Mouse (Mus musculus): Measurements from ENCODE around the gene Wdr1. TPM values are rescaled to one million over a fixed set of nuclear protein-coding genes. Genes with fewer than 3 reads are reported as not detected.

Wdr1 gene
- polyA plus RNA-seq, 1 experiment from 2014 or later = 143 TPM

GRCm38 (mm10) chr5:38543496-38544217, 19.4 kb downstream of the Wdr1 start:
- no peaks in the 10 kb centered on the region for H3K4me1 ChIP-seq (replicated peaks)
- H3K36me3 ChIP-seq = peaks cover 100% of the 10 kb centered on the region
- no peak overlapping the region for H3K27ac ChIP-seq
- H3K27me3 ChIP-seq = no peaks in the 10 kb centered on the region
- H3K4me3 ChIP-seq (replicated peaks) = no peak overlapping the region
- no peak overlapping the region for H3K9ac ChIP-seq (replicated peaks)
- no peaks in the 10 kb centered on the region for H3K9me3 ChIP-seq
- ATAC-seq = no peak
- no peak overlapping the region for H3K4me2 ChIP-seq (replicated peaks)
- 94% methylated on average over 4 of the region's 4 CpGs for WGBS

GRCm38 (mm10) chr5:38541728-38542127, 21.3 kb downstream of the Wdr1 start:
- H3K4me3 ChIP-seq (replicated peaks) = no peak overlapping the region
- H3K9ac ChIP-seq (replicated peaks) = no peak overlapping the region
- H3K27me3 ChIP-seq = no peaks in the 10 kb centered on the region
- H3K36me3 ChIP-seq = peaks cover 100% of the 10 kb centered on the region
- no peak overlapping the region for H3K27ac ChIP-seq
- H3K4me1 ChIP-seq (replicated peaks) = no peaks in the 10 kb centered on the region
- ATAC-seq = no peak
- H3K4me2 ChIP-seq (replicated peaks) = no peak overlapping the region
- 94% methylated on average over 3 of the region's 3 CpGs for WGBS
- no peaks in the 10 kb centered on the region for H3K9me3 ChIP-seq

- H3K9ac ChIP-seq (replicated peaks) = no peak overlapping the region
- no peak for ATAC-seq
- H3K27ac ChIP-seq = no peak overlapping the region
- H3K36me3 ChIP-seq = peaks cover 100% of the 10 kb centered on the region
- no peaks in the 10 kb centered on the region for H3K9me3 ChIP-seq
- 93% methylated on average over 1 of the region's 1 CpGs for WGBS
- no peaks in the 10 kb centered on the region for H3K27me3 ChIP-seq
- no peak overlapping the region for H3K4me3 ChIP-seq (replicated peaks)
- no peaks in the 10 kb centered on the region for H3K4me1 ChIP-seq (replicated peaks)
- no peak overlapping the region for H3K4me2 ChIP-seq (replicated peaks)
Measured at GRCm38 (mm10) chr5:38540898-38541297, 22.1 kb downstream of the Wdr1 start.

GRCm38 (mm10) chr5:38538508-38538907, 24.5 kb downstream of the Wdr1 start:
- no peak overlapping the region for H3K27ac ChIP-seq

GRCm38 (mm10) chr5:38537845-38538244, 25.2 kb downstream of the Wdr1 start:
- no peaks in the 10 kb centered on the region for H3K4me1 ChIP-seq (replicated peaks)
- no peaks in the 10 kb centered on the region for H3K27me3 ChIP-seq
- H3K9ac ChIP-seq (replicated peaks) = no peak overlapping the region
- ATAC-seq = no peak
- no peak overlapping the region for H3K4me2 ChIP-seq (replicated peaks)
- H3K36me3 ChIP-seq = peaks cover 98% of the 10 kb centered on the region
- no peaks in the 10 kb centered on the region for H3K9me3 ChIP-seq
- WGBS = 91% methylated on average over 4 of the region's 4 CpGs
- no peak overlapping the region for H3K27ac ChIP-seq
- H3K4me3 ChIP-seq (replicated peaks) = no peak overlapping the region

More at GRCm38 (mm10) chr5:38538508-38538907, 24.5 kb downstream of the Wdr1 start:
- peaks cover 100% of the 10 kb centered on the region for H3K36me3 ChIP-seq
- no peak overlapping the region for H3K9ac ChIP-seq (replicated peaks)
- no peak for ATAC-seq
- H3K4me2 ChIP-seq (replicated peaks) = no peak overlapping the region
- H3K4me3 ChIP-seq (replicated peaks) = no peak overlapping the region
- no peaks in the 10 kb centered on the region for H3K4me1 ChIP-seq (replicated peaks)
- no peaks in the 10 kb centered on the region for H3K9me3 ChIP-seq
- no peaks in the 10 kb centered on the region for H3K27me3 ChIP-seq
- WGBS = 84% methylated on average over 8 of the region's 8 CpGs

GRCm38 (mm10) chr5:38536822-38537221, 26.2 kb downstream of the Wdr1 start:
- H3K4me2 ChIP-seq (replicated peaks) = no peak overlapping the region
- no peak overlapping the region for H3K27ac ChIP-seq
- H3K27me3 ChIP-seq = no peaks in the 10 kb centered on the region
- 96% methylated on average over 3 of the region's 3 CpGs for WGBS
- H3K9ac ChIP-seq (replicated peaks) = no peak overlapping the region
- peaks cover 98% of the 10 kb centered on the region for H3K36me3 ChIP-seq
- no peaks in the 10 kb centered on the region for H3K9me3 ChIP-seq
- no peaks in the 10 kb centered on the region for H3K4me1 ChIP-seq (replicated peaks)
- no peak for ATAC-seq
- no peak overlapping the region for H3K4me3 ChIP-seq (replicated peaks)

- H3K4me3 ChIP-seq (replicated peaks) = no peak overlapping the region
- no peak overlapping the region for H3K27ac ChIP-seq
- H3K9ac ChIP-seq (replicated peaks) = no peak overlapping the region
- ATAC-seq = no peak
- H3K4me1 ChIP-seq (replicated peaks) = no peaks in the 10 kb centered on the region
- peaks cover 97% of the 10 kb centered on the region for H3K36me3 ChIP-seq
- no peaks in the 10 kb centered on the region for H3K27me3 ChIP-seq
- no peak overlapping the region for H3K4me2 ChIP-seq (replicated peaks)
- WGBS = 88% methylated on average over 4 of the region's 4 CpGs
- H3K9me3 ChIP-seq = no peaks in the 10 kb centered on the region
Measured at GRCm38 (mm10) chr5:38532084-38532483, 30.9 kb downstream of the Wdr1 start.

GRCm38 (mm10) chr5:38529724-38530428, 33.1 kb downstream of the Wdr1 start:
- Histone ChIP-seq H3K4me3 (replicated peaks) (no peak overlapping the region), H3K4me1 (replicated peaks) (no peaks in the 10 kb centered on the region), H3K27me3 (no peaks in the 10 kb centered on the region), H3K4me2 (replicated peaks) (no peak overlapping the region), H3K9ac (replicated peaks) (no peak overlapping the region), H3K36me3 (peaks cover 96% of the 10 kb centered on the region), H3K27ac (no peak overlapping the region), H3K9me3 (no peaks in the 10 kb centered on the region)
- WGBS = 75% methylated on average over 6 of the region's 6 CpGs
- peak; percentile 67 for ATAC-seq

- no peaks in the 10 kb centered on the region for H3K27me3 ChIP-seq
- no peak overlapping the region for H3K27ac ChIP-seq
- 96% methylated on average over 5 of the region's 5 CpGs for whole genome bisulfite sequencing
- no peaks in the 10 kb centered on the region for H3K4me1 ChIP-seq (replicated peaks)
- no peak overlapping the region for H3K4me3 ChIP-seq (replicated peaks)
- H3K9ac ChIP-seq (replicated peaks) = no peak overlapping the region
- ATAC-seq = no peak
- peaks cover 30% of the 10 kb centered on the region for H3K36me3 ChIP-seq
- no peaks in the 10 kb centered on the region for H3K9me3 ChIP-seq
- no peak overlapping the region for H3K4me2 ChIP-seq (replicated peaks)
Measured at GRCm38 (mm10) chr5:38522977-38523376, 40.0 kb downstream of the Wdr1 start.

- 34% methylated on average over 1 of the region's 1 CpGs for whole genome bisulfite sequencing
- no peak for ATAC-seq
- no peak overlapping the region for H3K27ac ChIP-seq
- peaks cover 9% of the 10 kb centered on the region for H3K36me3 ChIP-seq
- H3K4me3 ChIP-seq (replicated peaks) = no peak overlapping the region
- H3K4me2 ChIP-seq (replicated peaks) = no peak overlapping the region
- no peaks in the 10 kb centered on the region for H3K27me3 ChIP-seq
- no peak overlapping the region for H3K9ac ChIP-seq (replicated peaks)
- H3K9me3 ChIP-seq = no peaks in the 10 kb centered on the region
- no peaks in the 10 kb centered on the region for H3K4me1 ChIP-seq (replicated peaks)
Measured at GRCm38 (mm10) chr5:38520838-38521237, 42.2 kb downstream of the Wdr1 start.

- H3K9me3 ChIP-seq = no peaks in the 10 kb centered on the region
- no peaks in the 10 kb centered on the region for H3K36me3 ChIP-seq
- no peak for ATAC-seq
- H3K9ac ChIP-seq (replicated peaks) = no peak overlapping the region
- H3K4me2 ChIP-seq (replicated peaks) = no peak overlapping the region
- peaks cover 7% of the 10 kb centered on the region; the same call in 1 of the 2 replicates for H3K4me1 ChIP-seq (replicated peaks)
- no peak overlapping the region for H3K27ac ChIP-seq
- no peak overlapping the region for H3K4me3 ChIP-seq (replicated peaks)
- no peaks in the 10 kb centered on the region for H3K27me3 ChIP-seq
- WGBS = 56% methylated on average over 6 of the region's 6 CpGs
Measured at GRCm38 (mm10) chr5:38516267-38516666, 46.8 kb downstream of the Wdr1 start.

- no peak for ATAC-seq
- 21% methylated on average over 2 of the region's 2 CpGs for WGBS
Measured at GRCm38 (mm10) chr5:38512991-38513390, 50.0 kb downstream of the Wdr1 start.

More at GRCm38 (mm10) chr5:38512991-38513390, 50.0 kb downstream of the Wdr1 start:
- Histone ChIP-seq H3K4me2 (replicated peaks) (no peak overlapping the region), H3K4me3 (replicated peaks) (no peak overlapping the region), H3K4me1 (replicated peaks) (peaks cover 7% of the 10 kb centered on the region; the same call in 1 of the 2 replicates), H3K36me3 (no peaks in the 10 kb centered on the region), H3K9ac (replicated peaks) (no peak overlapping the region), H3K9me3 (no peaks in the 10 kb centered on the region), H3K27me3 (no peaks in the 10 kb centered on the region), H3K27ac (no peak overlapping the region)

Measured in midbrain, embryonic 13.5 days (tissue).